Comparison of ENCODE assay signal across 8 mouse cellular contexts in genomic region chr5:119741116-119741515, GRCm38 (mm10).
A peak's percentile ranks its signal among the peaks of the same experiment; 100 is the strongest.
DNase-seq lines count a peak whose midpoint lies in the region; ATAC-seq lines count a peak whose summit lies in the region.

No protein-coding gene starts in this region.

- H3K36me3 ChIP-seq in embryonic facial prominence, embryonic 13.5 days: no peaks in the 10 kb centered on the region
- H3K36me3 ChIP-seq in midbrain, embryonic 13.5 days: no peaks in the 10 kb centered on the region

- DNase-seq in ovary, postnatal 14 days (ENCODE audit: low spot score): peak; percentile 45
- DNase-seq in ovary, adult 18-20 months (ENCODE audit: low spot score): no peak
- DNase-seq in adrenal gland, postnatal 4 days (ENCODE audit: low spot score in 2 of 2): peak; percentile 11 to 26
- peak; percentile 60 to 77 for DNase-seq in heart, postnatal 10 days
- peak; percentile 67 for DNase-seq in left cerebral cortex, postnatal 14 days (ENCODE audit: low spot score in 2 of 2)
- peak; percentile 70 for DNase-seq in testis, postnatal 10 days (ENCODE audit: low spot score)

- H3K27ac ChIP-seq in embryonic facial prominence, embryonic 13.5 days: no peak overlapping the region
- no peak overlapping the region for H3K27ac ChIP-seq in midbrain, embryonic 13.5 days

- no peaks in the 10 kb centered on the region for H3K4me1 ChIP-seq in embryonic facial prominence, embryonic 13.5 days
- H3K4me1 ChIP-seq in midbrain, embryonic 13.5 days (replicated peaks): no peaks in the 10 kb centered on the region

- H3K4me2 ChIP-seq in embryonic facial prominence, embryonic 13.5 days: peak overlapping the region; percentile 32; the same call in 1 of the 2 replicates
- H3K4me2 ChIP-seq in midbrain, embryonic 13.5 days (replicated peaks): no peak overlapping the region

- peaks cover 3% of the 10 kb centered on the region for H3K27me3 ChIP-seq in embryonic facial prominence, embryonic 13.5 days
- H3K27me3 ChIP-seq in midbrain, embryonic 13.5 days: peaks cover 11% of the 10 kb centered on the region; the same call in 1 of the 2 replicates

- no peak for ATAC-seq in embryonic facial prominence, embryonic 13.5 days (ENCODE audit: insufficient number of reproducible peaks, insufficient read depth, low FRiP score, low TSS enrichment, low read depth)
- peak; percentile 45; the same call in 1 of the 2 replicates for ATAC-seq in midbrain, embryonic 13.5 days

- no peak overlapping the region for H3K4me3 ChIP-seq in embryonic facial prominence, embryonic 13.5 days
- no peak overlapping the region for H3K4me3 ChIP-seq in midbrain, embryonic 13.5 days (replicated peaks)

- no peak overlapping the region for H3K9ac ChIP-seq in embryonic facial prominence, embryonic 13.5 days
- H3K9ac ChIP-seq in midbrain, embryonic 13.5 days (replicated peaks): no peak overlapping the region

- no peaks in the 10 kb centered on the region for H3K9me3 ChIP-seq in embryonic facial prominence, embryonic 13.5 days
- H3K9me3 ChIP-seq in midbrain, embryonic 13.5 days: no peaks in the 10 kb centered on the region

- WGBS in embryonic facial prominence, embryonic 13.5 days: 6% methylated on average over 6 of the region's 6 CpGs
- WGBS in midbrain, embryonic 13.5 days: 3% methylated on average over 6 of the region's 6 CpGs

- intact Hi-C loops in heart, postnatal 10 days (cut with DNase I): loop anchor here (2.0 to 5.0 kb wide), 2 partner anchors 36 to 362 kb away; no protein-coding TSS in a partner anchor
- intact Hi-C loops in left cerebral cortex, postnatal 14 days (cut with DNase I): loop anchor here (2.0 to 5.0 kb wide), 3 partner anchors 34 to 366 kb away; no protein-coding TSS in a partner anchor
